Mouse (Mus musculus) embryonic facial prominence, embryonic 12.5 days (tissue): Measurements from ENCODE around the gene Sp9. TPM values are rescaled to one million over a fixed set of nuclear protein-coding genes. Genes with fewer than 3 reads are reported as not detected.

Experiments
- ATAC-seq: fragments of 200-750 bp; cut with Nextera tagmentation; 2 replicates; pipeline ENCODE4 v1.8.0; 2017; ENCODE audit not compliant: insufficient number of reproducible peaks, insufficient read depth, low FRiP score, low TSS enrichment
- H3K27ac ChIP-seq: fragments of 300-500 bp; sonication (generic); 2 replicates; pipeline ENCODE4 v1.5.1; 2016; ENCODE audit warnings: mild to moderate bottlenecking
- H3K27me3 ChIP-seq: fragments of 300-500 bp; sonication (generic); 2 replicates; pipeline ENCODE4 v1.6.1; 2016; ENCODE audit warnings: mild to moderate bottlenecking, moderate library complexity
- H3K36me3 ChIP-seq: fragments of 300-500 bp; sonication (generic); 2 replicates; pipeline ENCODE4 v1.6.1; 2016; ENCODE audit warnings: mild to moderate bottlenecking
- H3K4me1 ChIP-seq: fragments of 300-500 bp; sonication (generic); 2 replicates; pipeline ENCODE4 v1.6.1; 2016
- H3K4me2 ChIP-seq: fragments of 300-500 bp; sonication (generic); replicated peaks from 2 replicates; pipeline ENCODE4 v1.6.1; 2016; ENCODE audit warnings: mild to moderate bottlenecking, moderate library complexity
- H3K4me3 ChIP-seq: fragments of 300-500 bp; sonication (generic); 2 replicates; pipeline ENCODE4 v1.5.1; 2016; ENCODE audit warnings: mild to moderate bottlenecking
- H3K9ac ChIP-seq: fragments of 300-500 bp; sonication (generic); 2 replicates; pipeline ENCODE4 v1.6.1; 2016; ENCODE audit warnings: mild to moderate bottlenecking, moderate library complexity
- H3K9me3 ChIP-seq: fragments of 300-500 bp; sonication (generic); 2 replicates; pipeline ENCODE4 v1.6.1; 2016; ENCODE audit warnings: mild to moderate bottlenecking, moderate library complexity
- WGBS: fragments of 180-500 bp; shearing (Covaris S2); methylation state at CpG from one replicate; pipeline ENCODE4 v1.1.7; 2016; 5-methylcytosine and 5-hydroxymethylcytosine counted together
- polyA plus RNA-seq: library from polyadenylated mRNA; unstranded; fragments of >200 nt; fragmentation: Nextera tagmentation; extraction: Ambion mirVana; gene quantifications from 2 replicates; pipeline ENCODE4 v1.2.1, GENCODE M21; 2016

Sp9 gene
- polyA plus RNA-seq, 1 experiment from 2014 or later: 1.6 TPM

DNA sequence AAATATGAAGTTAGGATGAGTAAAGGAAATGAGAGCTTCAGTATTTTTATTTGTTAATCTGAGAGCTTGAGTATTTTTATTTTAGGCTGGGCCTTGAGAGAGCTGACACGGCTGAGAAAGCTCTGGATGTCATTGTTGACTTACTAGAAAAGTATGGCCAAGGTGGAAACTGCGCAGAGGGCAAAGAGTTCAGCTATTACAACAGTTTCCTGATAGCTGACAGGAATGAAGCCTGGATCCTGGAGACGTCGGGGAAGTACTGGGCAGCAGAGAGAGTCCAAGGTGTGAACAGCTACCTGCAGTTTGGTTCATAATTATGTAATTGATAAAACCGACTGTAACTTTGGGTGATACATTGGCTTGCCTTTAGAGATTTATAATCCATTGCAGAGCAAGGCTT is 47.5 kb downstream of the Sp9 start:
- Histone ChIP-seq H3K9me3 (no peaks in the 10 kb centered on the region), H3K4me2 (no peak overlapping the region), H3K36me3 (no peaks in the 10 kb centered on the region), H3K9ac (no peak overlapping the region), H3K27ac (no peak overlapping the region), H3K4me1 (no peaks in the 10 kb centered on the region), H3K4me3 (no peak overlapping the region), H3K27me3 (no peaks in the 10 kb centered on the region)
- ATAC-seq: no peak
- WGBS: 83% methylated on average over 5 of the region's 5 CpGs

- H3K9me3 ChIP-seq: no peaks in the 10 kb centered on the region
- no peak overlapping the region for H3K4me3 ChIP-seq
- H3K36me3 ChIP-seq: no peaks in the 10 kb centered on the region
- 68% methylated on average over 12 of the region's 12 CpGs for WGBS
- H3K4me2 ChIP-seq: no peak overlapping the region
- no peaks in the 10 kb centered on the region for H3K4me1 ChIP-seq
- H3K27me3 ChIP-seq: no peaks in the 10 kb centered on the region
- H3K9ac ChIP-seq: no peak overlapping the region
- H3K27ac ChIP-seq: no peak overlapping the region
- no peak for ATAC-seq
Observed at GRCm38 (mm10) chr2:73322991-73323390, 51.3 kb downstream of the Sp9 start.

DNA sequence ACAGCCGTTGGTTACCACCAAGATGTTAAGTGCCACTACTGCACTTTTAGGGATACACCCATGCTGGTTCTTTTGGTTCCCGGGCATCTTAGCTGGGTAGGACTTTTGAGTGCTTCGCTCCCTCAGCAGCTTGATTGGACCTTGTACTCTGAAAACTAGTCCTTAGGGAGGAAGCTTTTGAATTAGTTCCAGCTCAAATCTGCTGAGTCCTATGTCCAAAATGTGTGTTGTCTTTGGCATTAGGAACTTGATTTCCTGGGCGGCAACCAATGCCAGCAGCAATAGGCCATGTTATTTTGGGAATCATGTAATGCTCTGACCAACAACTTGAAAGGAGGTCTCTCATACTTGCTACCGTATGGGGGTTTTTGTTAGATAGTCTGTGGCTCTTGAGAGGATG is 54.1 kb downstream of the Sp9 start:
- Histone ChIP-seq H3K4me2 (no peak overlapping the region), H3K4me1 (no peaks in the 10 kb centered on the region), H3K4me3 (no peak overlapping the region), H3K9me3 (no peaks in the 10 kb centered on the region), H3K36me3 (no peaks in the 10 kb centered on the region), H3K9ac (no peak overlapping the region), H3K27ac (no peak overlapping the region), H3K27me3 (no peaks in the 10 kb centered on the region)
- 85% methylated on average over 5 of the region's 5 CpGs for WGBS
- ATAC-seq: no peak

Other genes starting within 250 kb of the Sp9 start
- 106 and 108 TPM in 2 replicates for gene Ola1, start 53.0 kb upstream of the Sp9 start, polyA plus RNA-seq
- gene Scrn3, start 40.7 kb downstream of the Sp9 start, polyA plus RNA-seq: 13.9 and 16.2 TPM in 2 replicates
- 26.8 and 29.7 TPM in 2 replicates for gene Cir1, start 40.8 kb downstream of the Sp9 start, polyA plus RNA-seq
- gene Gpr155, start 114.6 kb downstream of the Sp9 start, polyA plus RNA-seq: 7.1 and 7.5 TPM in 2 replicates